Mouse (Mus musculus): ENCODE data around the gene Aldh1l1. TPM values are rescaled to one million over a fixed set of nuclear protein-coding genes. Genes with fewer than 3 reads are reported as not detected.

Aldh1l1 gene
- total RNA-seq, 2 experiments from 2014 or later = 62.6 to 66.0 TPM

GRCm38 (mm10) chr6:90635081-90635480 is 148.9 kb downstream of the Aldh1l1 start:
- Histone ChIP-seq H3K27ac (no peak overlapping the region), H3K4me3 (no peak overlapping the region)
- TF ChIP-seq CTCF (IDR thresholded peaks at IDR 0.05) = no peak
- intact Hi-C loops (cut with DNase I) = no loop called here
- no peak for DNase-seq (ENCODE audit: extremely low spot score in 1 of 2, low spot score in 2 of 2)

- intact Hi-C loops (cut with DNase I) = no loop called here
- no peak for TF ChIP-seq CTCF (IDR thresholded peaks at IDR 0.05)
- no peak overlapping the region for H3K4me3 ChIP-seq
- no peak for DNase-seq (ENCODE audit: extremely low spot score in 1 of 2, low spot score in 2 of 2)
- H3K27ac ChIP-seq = no peak overlapping the region
Observed at GRCm38 (mm10) chr6:90635611-90636010, 149.4 kb downstream of the Aldh1l1 start.

- no peak overlapping the region for H3K27ac ChIP-seq
- intact Hi-C loops (cut with DNase I) = no loop called here
Observed at GRCm38 (mm10) chr6:90643057-90643456, 156.8 kb downstream of the Aldh1l1 start.

GRCm38 (mm10) chr6:90644965-90645364 is 158.7 kb downstream of the Aldh1l1 start:
- no peak for TF ChIP-seq CTCF (IDR thresholded peaks at IDR 0.05)
- no peak overlapping the region for H3K4me3 ChIP-seq
- H3K27ac ChIP-seq = no peak overlapping the region
- DNase-seq (ENCODE audit: extremely low spot score in 1 of 2, low spot score in 2 of 2) = no peak
- intact Hi-C loops (cut with DNase I) = no loop called here

More at GRCm38 (mm10) chr6:90643057-90643456, 156.8 kb downstream of the Aldh1l1 start:
- no peak for TF ChIP-seq CTCF (IDR thresholded peaks at IDR 0.05)
- no peak overlapping the region for H3K4me3 ChIP-seq
- no peak for DNase-seq (ENCODE audit: extremely low spot score in 1 of 2, low spot score in 2 of 2)

GRCm38 (mm10) chr6:90648391-90648790 is 162.2 kb downstream of the Aldh1l1 start:
- no peak overlapping the region for H3K4me3 ChIP-seq

GRCm38 (mm10) chr6:90649279-90649678 is 163.1 kb downstream of the Aldh1l1 start:
- intact Hi-C loops (cut with DNase I) = no loop called here

More at GRCm38 (mm10) chr6:90648391-90648790, 162.2 kb downstream of the Aldh1l1 start:
- no peak overlapping the region for H3K27ac ChIP-seq
- intact Hi-C loops (cut with DNase I) = no loop called here
- no peak for DNase-seq (ENCODE audit: extremely low spot score in 1 of 2, low spot score in 2 of 2)
- TF ChIP-seq CTCF (IDR thresholded peaks at IDR 0.05) = no peak

More at GRCm38 (mm10) chr6:90649279-90649678, 163.1 kb downstream of the Aldh1l1 start:
- no peak overlapping the region for H3K27ac ChIP-seq
- DNase-seq (ENCODE audit: extremely low spot score in 1 of 2, low spot score in 2 of 2) = no peak
- no peak for TF ChIP-seq CTCF (IDR thresholded peaks at IDR 0.05)
- H3K4me3 ChIP-seq = no peak overlapping the region

Other genes starting within 250 kb of the Aldh1l1 start
- not detected for gene Vmn1r54, start 240.1 kb upstream of the Aldh1l1 start, total RNA-seq (2021)
- not detected for gene BC048671, start 185.2 kb upstream of the Aldh1l1 start, total RNA-seq (2021)
- not detected for gene Chst13, start 161.2 kb upstream of the Aldh1l1 start, total RNA-seq (2021)
- not detected for gene Uroc1, start 153.1 kb upstream of the Aldh1l1 start, total RNA-seq (2021)
- 10 to 100 TPM; 31.0 to 31.7 TPM for gene Zxdc, start 116.9 kb upstream of the Aldh1l1 start, total RNA-seq (2021)
- gene Cfap100, start 57.6 kb upstream of the Aldh1l1 start, total RNA-seq (2021) = 1 to 10 TPM; 4.5 to 6.5 TPM
- 10 to 100 TPM; 29.0 to 34.4 TPM for gene Klf15, start 23.9 kb upstream of the Aldh1l1 start, total RNA-seq (2021)
- 1 to 10 TPM; 3.8 to 4.5 TPM for gene Slc41a3, start 118.3 kb downstream of the Aldh1l1 start, total RNA-seq (2021)

All from left cerebral cortex, adult 2 months (tissue).